Mouse (Mus musculus) C2C12 (cell line): ENCODE results near the gene Snap91. TPM values are rescaled to one million over a fixed set of nuclear protein-coding genes. Genes with fewer than 3 reads are reported as not detected.

Experiments
- H3K27me3 ChIP-seq: one replicate; pipeline ENCODE4 v1.6.1; 2011; ENCODE audit not compliant: control insufficient read depth, insufficient read depth, insufficient read length
- H3K36me3 ChIP-seq: one replicate; pipeline ENCODE4 v1.6.1; 2011; ENCODE audit not compliant: control insufficient read depth, insufficient read depth
- H3K4me3 ChIP-seq: one replicate; pipeline ENCODE4 v1.5.1; 2011; ENCODE audit warnings: mild to moderate bottlenecking, control low read depth; ENCODE audit not compliant: poor library complexity, insufficient read depth, severe bottlenecking
- H3K79me2 ChIP-seq: one replicate; pipeline ENCODE4 v1.6.1; 2011; ENCODE audit not compliant: control insufficient read depth, insufficient read depth
- H3K79me3 ChIP-seq: one replicate; pipeline ENCODE4 v1.6.1; 2011; ENCODE audit warnings: low read depth, control low read depth
- H3ac ChIP-seq: one replicate; pipeline ENCODE3; 2011; ENCODE audit warnings: low read depth; ENCODE audit not compliant: control insufficient read depth, insufficient read length
- CEBPB ChIP-seq: IDR thresholded peaks from one replicate; pipeline ENCODE4 v1.6.1; 2011; ENCODE audit warnings: low read depth, mild to moderate bottlenecking, control low read depth, moderate library complexity
- CTCF ChIP-seq: IDR thresholded peaks from one replicate; pipeline ENCODE4 v1.5.1; 2011; ENCODE audit not compliant: control insufficient read depth, insufficient read depth, insufficient read length
- FOSL1 ChIP-seq: IDR thresholded peaks from one replicate; pipeline ENCODE4 v1.8.0; 2011; ENCODE audit warnings: mild to moderate bottlenecking, low read length; ENCODE audit not compliant: poor library complexity, insufficient read depth, severe bottlenecking
- MAX ChIP-seq: IDR thresholded peaks from one replicate; pipeline ENCODE4 v1.6.1; 2011; ENCODE audit warnings: mild to moderate bottlenecking, control low read depth
- MYOD1 ChIP-seq: IDR thresholded peaks from one replicate; pipeline ENCODE4 v1.6.1; 2011; ENCODE audit warnings: low read depth; ENCODE audit not compliant: control insufficient read depth, insufficient read length
- MYOG ChIP-seq: IDR thresholded peaks from one replicate; pipeline ENCODE4 v1.6.1; 2011; ENCODE audit not compliant: control insufficient read depth, insufficient read length; ENCODE audit errors: extremely low read depth
- USF1 ChIP-seq: IDR thresholded peaks from one replicate; pipeline ENCODE4 v1.6.1; 2011; ENCODE audit warnings: low read depth, mild to moderate bottlenecking, control low read depth, moderate library complexity
- polyA plus RNA-seq: library from polyadenylated mRNA; unstranded; fragments of >200 nt; fragmentation: generic; extraction: Trizol; gene quantifications from one replicate; pipeline ENCODE4 v1.2.1, GENCODE M21; 2012; ENCODE audit warnings: missing spikeins

Snap91 gene
- polyA plus RNA-seq, 1 experiment = not detected

GRCm38 (mm10) chr9:86778212-86778611 is 102.2 kb downstream of the Snap91 start:
- H3K36me3 ChIP-seq = no peaks in the 10 kb centered on the region
- no peaks in the 10 kb centered on the region for H3K79me2 ChIP-seq
- TF ChIP-seq MYOD1 (no peak), USF1 (no peak), MAX (no peak), FOSL1 (no peak), MYOG (no peak), CTCF (no peak), CEBPB (no peak)

GRCm38 (mm10) chr9:86777309-86777708 is 103.1 kb downstream of the Snap91 start:
- no peaks in the 10 kb centered on the region for H3K79me2 ChIP-seq
- no peaks in the 10 kb centered on the region for H3K36me3 ChIP-seq
- no peaks in the 10 kb centered on the region for H3K79me3 ChIP-seq
- TF ChIP-seq MAX = no peak
- no peak overlapping the region for H3ac ChIP-seq
- H3K27me3 ChIP-seq = peaks cover 6% of the 10 kb centered on the region
- no peak overlapping the region for H3K4me3 ChIP-seq

More at GRCm38 (mm10) chr9:86778212-86778611, 102.2 kb downstream of the Snap91 start:
- H3K4me3 ChIP-seq = no peak overlapping the region
- peaks cover 6% of the 10 kb centered on the region for H3K27me3 ChIP-seq
- H3ac ChIP-seq = no peak overlapping the region
- H3K79me3 ChIP-seq = no peaks in the 10 kb centered on the region

DNA sequence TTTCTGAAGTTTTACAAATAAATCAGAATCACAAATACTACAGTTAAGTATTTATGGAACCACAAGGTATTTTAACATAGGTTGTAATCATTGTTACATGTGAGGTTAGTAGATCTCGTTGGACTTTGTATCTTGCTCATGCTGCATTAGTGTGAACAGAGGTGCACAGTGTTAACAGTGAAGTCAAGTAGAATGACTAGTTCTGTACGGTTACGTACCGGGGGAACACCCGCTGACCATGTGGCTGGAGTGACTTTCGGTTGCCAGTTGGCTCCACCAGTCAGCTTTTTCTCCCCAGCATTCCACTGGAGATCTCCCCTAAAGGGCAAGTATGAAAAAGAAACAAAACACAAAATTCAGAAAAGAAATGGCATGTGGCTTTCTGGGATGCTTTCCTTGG is 105.1 kb downstream of the Snap91 start:
- TF ChIP-seq MYOD1 (no peak), MYOG (no peak), CTCF (no peak), CEBPB (no peak), USF1 (no peak), MAX (no peak), FOSL1 (no peak)
- H3K4me3 ChIP-seq = no peak overlapping the region
- no peaks in the 10 kb centered on the region for H3K79me2 ChIP-seq
- peaks cover 6% of the 10 kb centered on the region for H3K27me3 ChIP-seq
- H3ac ChIP-seq = no peak overlapping the region
- H3K36me3 ChIP-seq = no peaks in the 10 kb centered on the region
- no peaks in the 10 kb centered on the region for H3K79me3 ChIP-seq

DNA sequence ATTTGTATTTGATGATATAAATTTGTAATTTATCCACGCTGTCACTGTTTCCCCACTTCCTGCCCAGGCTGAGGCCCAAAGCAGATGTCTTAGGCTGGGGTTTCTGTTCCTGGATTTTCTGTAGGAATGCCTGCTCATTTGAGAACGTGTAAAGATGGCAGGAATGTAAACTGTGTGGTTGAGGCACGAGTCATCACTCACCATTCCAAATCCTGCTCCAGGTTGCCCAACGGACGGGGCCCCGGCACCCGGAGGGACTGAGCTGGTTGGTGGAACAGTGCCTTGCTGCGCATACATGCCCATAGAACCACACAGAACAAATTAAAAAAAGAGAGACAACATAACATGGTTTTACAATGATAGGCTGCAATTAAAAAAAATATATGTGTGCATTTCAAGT is 106.5 kb downstream of the Snap91 start:
- Histone ChIP-seq H3K4me3 (no peak overlapping the region), H3K79me2 (no peaks in the 10 kb centered on the region), H3K36me3 (no peaks in the 10 kb centered on the region), H3K79me3 (no peaks in the 10 kb centered on the region), H3K27me3 (peaks cover 5% of the 10 kb centered on the region), H3ac (no peak overlapping the region)
- TF ChIP-seq MYOD1 (no peak), CEBPB (no peak), MAX (no peak), MYOG (no peak), CTCF (no peak), FOSL1 (no peak), USF1 (no peak)

- Histone ChIP-seq H3K79me2 (no peaks in the 10 kb centered on the region), H3K79me3 (no peaks in the 10 kb centered on the region), H3K36me3 (no peaks in the 10 kb centered on the region), H3K4me3 (no peak overlapping the region), H3ac (no peak overlapping the region), H3K27me3 (no peaks in the 10 kb centered on the region)
- no peak for TF ChIP-seq CEBPB
- no peak for TF ChIP-seq MYOG
- TF ChIP-seq MAX = no peak
- no peak for TF ChIP-seq CTCF
- TF ChIP-seq USF1 = no peak
- no peak for TF ChIP-seq MYOD1
- TF ChIP-seq FOSL1 = no peak
Measured at GRCm38 (mm10) chr9:86772897-86773296, 107.6 kb downstream of the Snap91 start.

DNA sequence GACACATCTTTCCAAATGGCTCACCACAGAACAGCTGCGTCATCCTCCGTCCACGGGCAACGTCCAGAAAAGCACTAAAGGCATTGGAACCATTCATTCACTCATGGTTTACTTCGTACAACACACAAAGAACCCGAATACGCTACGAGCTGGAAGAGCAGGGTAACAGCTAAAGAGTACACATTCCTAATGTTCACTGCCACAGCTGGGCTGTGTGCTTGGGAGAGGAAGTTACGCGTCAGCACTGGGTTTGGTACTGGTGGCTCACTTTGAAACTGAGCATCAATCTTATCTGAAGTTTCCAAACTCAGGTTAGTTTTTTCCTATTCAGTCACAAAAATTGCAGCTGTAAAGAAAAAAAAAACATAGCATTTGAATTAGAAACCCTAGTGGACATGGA is 113.5 kb downstream of the Snap91 start:
- H3K4me3 ChIP-seq = no peak overlapping the region
- TF ChIP-seq MYOD1 (no peak), USF1 (no peak), FOSL1 (no peak), MYOG (no peak), CEBPB (no peak), CTCF (no peak), MAX (no peak)
- no peaks in the 10 kb centered on the region for H3K79me2 ChIP-seq
- H3K27me3 ChIP-seq = no peaks in the 10 kb centered on the region
- H3K79me3 ChIP-seq = no peaks in the 10 kb centered on the region
- no peak overlapping the region for H3ac ChIP-seq
- H3K36me3 ChIP-seq = no peaks in the 10 kb centered on the region
